Mouse (Mus musculus) megakaryocyte-erythroid progenitor cell, adult 5-6 weeks (primary cell): ENCODE measurements around the gene Arhgef18. TPM values are rescaled to one million over a fixed set of nuclear protein-coding genes. Genes with fewer than 3 reads are reported as not detected.

Experiments
- ATAC-seq: replicated peaks from 2 replicates; pipeline ENCODE4 v1.8.0; 2016; ENCODE audit warnings: mild to moderate bottlenecking, inconsistent platforms; ENCODE audit not compliant: severe bottlenecking, poor library complexity, low FRiP score, low TSS enrichment
- total RNA-seq, 2 experiments: library from RNA; stranded (forward) in 1 of 2; stranded (reverse) in 1 of 2; fragments of 200-1000, 215-1000 nt in 1 of 2; fragments of >200 nt in 1 of 2; fragmentation: Nextera tagmentation in 1 of 2; gene quantifications; 2 replicates each; pipeline ENCODE4 v1.2.3; 2014 to 2017

The Arhgef18 gene
- total RNA-seq (2014; fragmentation: Nextera tagmentation) (17.3 and 22.9 TPM in 2 replicates), total RNA-seq (2017) (10.3 and 14.1 TPM in 2 replicates)

GRCm38 (mm10) chr8:3392771-3393710 is at the start of gene Arhgef18:
Gene Arhgef18 (plus strand): TSS chr8:3393006.
- ATAC-seq = peak; percentile 87

- ATAC-seq = peak; percentile 55; the same call in 1 of the 2 replicates
These were observed 47.5 kb upstream of the Arhgef18 start for GRCm38 (mm10) chr8:3345337-3345736.

- peak; percentile 55; the same call in 1 of the 2 replicates for ATAC-seq
These were observed 46.0 kb upstream of the Arhgef18 start for GRCm38 (mm10) chr8:3346691-3347413.

- no peak for ATAC-seq
These were observed 44.5 kb upstream of the Arhgef18 start for GRCm38 (mm10) chr8:3348142-3348823.

GRCm38 (mm10) chr8:3350747-3351146 is 42.1 kb upstream of the Arhgef18 start:
- no peak for ATAC-seq

GRCm38 (mm10) chr8:3352715-3353114 is 40.1 kb upstream of the Arhgef18 start:
- ATAC-seq = peak; percentile 4; the same call in 1 of the 2 replicates

- peak; percentile 34 for ATAC-seq
These were observed 39.5 kb upstream of the Arhgef18 start, which contains the start of gene A430078G23Rik for GRCm38 (mm10) chr8:3353189-3353810. Gene A430078G23Rik (plus strand): TSS chr8:3353415.

- peak; percentile 16 for ATAC-seq
These were observed 38.9 kb upstream of the Arhgef18 start for GRCm38 (mm10) chr8:3353811-3354442.

- ATAC-seq = peak; percentile 52
These were observed 38.4 kb upstream of the Arhgef18 start for GRCm38 (mm10) chr8:3354443-3354812.

GRCm38 (mm10) chr8:3355586-3355985 is 37.2 kb upstream of the Arhgef18 start:
- ATAC-seq = peak; percentile 29

- ATAC-seq = 0 out of 2 replicates have a peak, but pooled peaks have one; percentile 41
These were observed 34.7 kb upstream of the Arhgef18 start for GRCm38 (mm10) chr8:3358060-3358459.

- ATAC-seq = no peak
These were observed 25.7 kb upstream of the Arhgef18 start for GRCm38 (mm10) chr8:3367086-3367485.

GRCm38 (mm10) chr8:3368091-3368490 is 24.7 kb upstream of the Arhgef18 start:
- no peak for ATAC-seq

- ATAC-seq = peak; percentile 55; the same call in 1 of the 2 replicates
These were observed 17.1 kb upstream of the Arhgef18 start for GRCm38 (mm10) chr8:3375748-3376147.

- ATAC-seq = no peak
These were observed 16.0 kb upstream of the Arhgef18 start for GRCm38 (mm10) chr8:3376641-3377274.

- ATAC-seq = peak; percentile 79
These were observed 5.5 kb upstream of the Arhgef18 start for GRCm38 (mm10) chr8:3387286-3387685.

GRCm38 (mm10) chr8:3388591-3389338 is 4.0 kb upstream of the Arhgef18 start:
- no peak for ATAC-seq
